In the genomic region with DNA sequence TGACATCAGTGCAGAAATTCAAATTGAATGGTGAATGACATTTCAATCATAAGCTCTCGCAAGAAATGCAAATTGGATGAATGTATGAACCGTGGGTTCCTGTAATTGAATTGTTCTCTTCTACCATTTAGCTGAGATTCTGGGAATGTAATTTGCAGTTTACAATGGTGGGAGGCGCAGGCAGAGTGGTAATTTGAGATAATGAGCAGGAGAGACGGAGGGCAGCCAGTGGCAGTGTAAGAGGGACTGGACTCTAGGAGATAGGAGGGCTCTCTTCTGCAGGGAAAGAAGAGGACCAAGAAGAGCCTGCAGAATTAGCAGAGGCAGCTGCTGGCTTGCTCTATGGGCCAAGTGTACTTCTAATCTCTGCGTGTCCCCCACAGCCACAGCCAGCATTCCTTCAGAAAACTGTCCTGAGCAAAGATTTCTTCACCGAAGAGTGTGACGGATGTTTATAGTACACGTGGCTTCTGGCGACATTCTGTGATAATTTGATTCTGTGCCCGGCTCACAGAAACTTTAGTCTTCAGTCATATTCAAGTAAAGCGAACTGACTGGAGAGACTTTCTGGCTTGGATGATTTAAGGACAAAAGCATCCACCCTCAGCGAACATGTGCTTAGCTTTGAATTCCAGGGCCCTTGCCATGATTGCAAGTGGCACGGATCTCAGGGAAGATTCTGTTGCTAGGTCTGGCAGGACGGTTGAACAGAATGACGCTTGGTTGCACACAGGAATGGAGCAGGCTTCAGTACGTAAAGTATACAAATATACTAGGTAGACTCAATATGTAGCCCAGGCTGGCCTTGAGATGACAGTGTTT, we compare ENCODE assay signal across 14 mouse cellular contexts.
DNase-seq lines count a peak whose midpoint lies in the region; ATAC-seq and TF ChIP-seq lines count a peak whose summit lies in the region.
"Had no signal": no experiment of that assay in that cellular context is flagged by ENCODE, and none has a peak within 500 bp of the region (broad histone marks: within the 10 kb centered on the region; RNA-seq: fewer than 3 reads in every experiment).

No protein-coding gene starts in this region.

- 56% methylated on average over 16 of the region's 16 CpGs for WGBS in embryonic facial prominence, embryonic 14.5 days
- WGBS in embryonic facial prominence, embryonic 10.5 days, result 78% methylated on average over 16 of the region's 16 CpGs
- 52% methylated on average over 16 of the region's 16 CpGs for WGBS in kidney, embryonic 14.5 days
- WGBS in intestine, postnatal 0 days, result 62% methylated on average over 16 of the region's 16 CpGs
- WGBS in intestine, embryonic 15.5 days, result 56% methylated on average over 16 of the region's 16 CpGs

- peak; percentile 23 for DNase-seq in embryonic facial prominence, embryonic 14.5 days (ENCODE audit: low spot score)
- no peak for DNase-seq in embryonic facial prominence, embryonic 10.5 days (ENCODE audit: low spot score)
- no peak for DNase-seq in kidney, postnatal 14 days
- peak; percentile 26 for DNase-seq in Muller cell, postnatal 12 days (ENCODE audit: inconsistent ontology term)
- DNase-seq in heart, postnatal 14 days, result peak; percentile 13 to 31
- DNase-seq: cerebellum, postnatal 14 days; right cerebral cortex, adult 18-20 months; thymus, postnatal 4 days had no signal

- H3K4me3 ChIP-seq in embryonic facial prominence, embryonic 14.5 days (ENCODE audit: low read depth, low read length), result no peak overlapping the region
- no peak overlapping the region for H3K4me3 ChIP-seq in embryonic facial prominence, embryonic 10.5 days
- H3K4me3 ChIP-seq in kidney, embryonic 14.5 days (ENCODE audit: low read length), result no peak overlapping the region
- no peak overlapping the region for H3K4me3 ChIP-seq in intestine, postnatal 0 days (ENCODE audit: low read depth, low read length)
- no peak overlapping the region for H3K4me3 ChIP-seq in intestine, embryonic 15.5 days (replicated peaks)
- H3K4me3 ChIP-seq: layer of hippocampus, adult 2 months; limb, embryonic 12.5 days had no signal

- no peak overlapping the region for H3K27ac ChIP-seq in embryonic facial prominence, embryonic 14.5 days (replicated peaks; ENCODE audit: low read depth, low read length)
- H3K27ac ChIP-seq in embryonic facial prominence, embryonic 10.5 days (replicated peaks), result no peak overlapping the region
- no peak overlapping the region for H3K27ac ChIP-seq in kidney, embryonic 14.5 days (ENCODE audit: low read depth, low read length)
- H3K27ac ChIP-seq in intestine, postnatal 0 days (ENCODE audit: low read depth, low read length), result no peak overlapping the region
- H3K27ac ChIP-seq in intestine, embryonic 15.5 days, result no peak overlapping the region
- H3K27ac ChIP-seq: layer of hippocampus, adult 2 months; limb, embryonic 12.5 days had no signal

- H3K9me3 ChIP-seq in embryonic facial prominence, embryonic 14.5 days (ENCODE audit: control insufficient read depth, low read length), result no peaks in the 10 kb centered on the region
- no peaks in the 10 kb centered on the region for H3K9me3 ChIP-seq in embryonic facial prominence, embryonic 10.5 days
- H3K9me3 ChIP-seq in kidney, embryonic 14.5 days (ENCODE audit: control insufficient read depth, low read length), result no peaks in the 10 kb centered on the region
- H3K9me3 ChIP-seq in intestine, postnatal 0 days (ENCODE audit: control insufficient read depth), result no peaks in the 10 kb centered on the region
- no peaks in the 10 kb centered on the region for H3K9me3 ChIP-seq in intestine, embryonic 15.5 days
- H3K9me3 ChIP-seq: limb, embryonic 12.5 days had no signal

- no peaks in the 10 kb centered on the region for H3K4me1 ChIP-seq in embryonic facial prominence, embryonic 14.5 days (ENCODE audit: control insufficient read depth, insufficient read depth, low read length)
- peaks cover 3% of the 10 kb centered on the region; the same call in 1 of the 2 replicates for H3K4me1 ChIP-seq in embryonic facial prominence, embryonic 10.5 days
- H3K4me1 ChIP-seq in kidney, embryonic 14.5 days (ENCODE audit: control insufficient read depth, insufficient read depth, low read length), result no peaks in the 10 kb centered on the region
- H3K4me1 ChIP-seq in intestine, postnatal 0 days (replicated peaks; ENCODE audit: control insufficient read depth, insufficient read depth, low read length), result no peaks in the 10 kb centered on the region
- H3K4me1 ChIP-seq in intestine, embryonic 15.5 days (replicated peaks), result no peaks in the 10 kb centered on the region

- H3K27me3 ChIP-seq in embryonic facial prominence, embryonic 14.5 days (replicated peaks; ENCODE audit: control insufficient read depth, insufficient read depth, low read length), result no peaks in the 10 kb centered on the region
- no peaks in the 10 kb centered on the region for H3K27me3 ChIP-seq in embryonic facial prominence, embryonic 10.5 days (replicated peaks; ENCODE audit: low read depth, poor library complexity, severe bottlenecking)
- no peaks in the 10 kb centered on the region for H3K27me3 ChIP-seq in kidney, embryonic 14.5 days (ENCODE audit: control insufficient read depth, insufficient read depth, low read length)
- H3K27me3 ChIP-seq in intestine, postnatal 0 days (replicated peaks; ENCODE audit: control insufficient read depth, insufficient read depth, low read length), result no peaks in the 10 kb centered on the region
- H3K27me3 ChIP-seq in intestine, embryonic 15.5 days (replicated peaks), result no peaks in the 10 kb centered on the region
- H3K27me3 ChIP-seq: limb, embryonic 12.5 days had no signal

- no peak overlapping the region for H3K9ac ChIP-seq in embryonic facial prominence, embryonic 14.5 days (ENCODE audit: low read depth, low read length)
- no peak overlapping the region for H3K9ac ChIP-seq in kidney, embryonic 14.5 days (ENCODE audit: low read depth, low read length)
- H3K9ac ChIP-seq in intestine, postnatal 0 days (ENCODE audit: low read depth, low read length), result no peak overlapping the region
- no peak overlapping the region for H3K9ac ChIP-seq in intestine, embryonic 15.5 days
- H3K9ac ChIP-seq: limb, embryonic 12.5 days had no signal

- no peak for TF ChIP-seq CTCF in intestine, postnatal 0 days (IDR thresholded peaks at IDR 0.05; ENCODE audit: low read depth)

- no peak for ATAC-seq in embryonic facial prominence, embryonic 14.5 days (ENCODE audit: low read depth)
- ATAC-seq in kidney, embryonic 14.5 days (ENCODE audit: low FRiP score, low TSS enrichment), result peak; percentile 43; the same call in 1 of the 2 replicates
- no peak for ATAC-seq in intestine, postnatal 0 days
- no peak for ATAC-seq in intestine, embryonic 15.5 days
- ATAC-seq: activated CD4-positive, CD25-positive, alpha-beta regulatory T cell, adult 4 months had no signal

- no peak overlapping the region for H3K4me2 ChIP-seq in embryonic facial prominence, embryonic 14.5 days (ENCODE audit: low read depth, low read length)
- no peak overlapping the region for H3K4me2 ChIP-seq in kidney, embryonic 14.5 days (replicated peaks; ENCODE audit: low read depth, low read length)
- H3K4me2 ChIP-seq in intestine, postnatal 0 days (replicated peaks; ENCODE audit: low read depth), result no peak overlapping the region
- H3K4me2 ChIP-seq in intestine, embryonic 15.5 days (replicated peaks), result no peak overlapping the region
- H3K4me2 ChIP-seq: limb, embryonic 12.5 days had no signal

- intact Hi-C loops in heart, postnatal 14 days (cut with DNase I), result no loop called here

- no peaks in the 10 kb centered on the region for H3K36me3 ChIP-seq in embryonic facial prominence, embryonic 14.5 days (ENCODE audit: control insufficient read depth, insufficient read depth, low read length)
- no peaks in the 10 kb centered on the region for H3K36me3 ChIP-seq in embryonic facial prominence, embryonic 10.5 days (replicated peaks)
- H3K36me3 ChIP-seq in kidney, embryonic 14.5 days (ENCODE audit: control insufficient read depth, insufficient read depth, low read length), result no peaks in the 10 kb centered on the region
- H3K36me3 ChIP-seq in intestine, postnatal 0 days (ENCODE audit: control insufficient read depth, insufficient read depth), result no peaks in the 10 kb centered on the region
- no peaks in the 10 kb centered on the region for H3K36me3 ChIP-seq in intestine, embryonic 15.5 days
- H3K36me3 ChIP-seq: limb, embryonic 12.5 days had no signal

Comparison
In these comparisons a context has a peak if more than half of its experiments do, and no peak if none do; other contexts are left out.
1. DNase-seq: peak in embryonic facial prominence, embryonic 14.5 days (single experiment), Muller cell, postnatal 12 days (single experiment) and heart, postnatal 14 days (2 of 2); none in embryonic facial prominence, embryonic 10.5 days (single experiment) and kidney, postnatal 14 days (single experiment).